Mouse (Mus musculus) hindbrain, embryonic 13.5 days (tissue): Measurements from ENCODE around the gene Selenov. TPM values are rescaled to one million over a fixed set of nuclear protein-coding genes. Genes with fewer than 3 reads are reported as not detected.

Source experiments
- ATAC-seq: fragments of 200-750 bp; cut with Nextera tagmentation; 2 replicates; pipeline ENCODE4 v1.8.0; 2017; ENCODE audit warnings: moderate TSS enrichment; ENCODE audit not compliant: low FRiP score
- H3K27ac ChIP-seq: fragments of 300-500 bp; sonication (generic); 2 replicates; pipeline ENCODE4 v1.5.1; 2015; ENCODE audit warnings: inconsistent platforms, mild to moderate bottlenecking, moderate library complexity
- H3K27me3 ChIP-seq: fragments of 300-500 bp; sonication (generic); 2 replicates; pipeline ENCODE4 v1.6.1; 2015; ENCODE audit warnings: mild to moderate bottlenecking, inconsistent platforms
- H3K36me3 ChIP-seq: fragments of 300-500 bp; sonication (generic); 2 replicates; pipeline ENCODE4 v1.6.1; 2015; ENCODE audit warnings: mild to moderate bottlenecking, inconsistent platforms
- H3K4me1 ChIP-seq: fragments of 300-500 bp; sonication (generic); replicated peaks from 2 replicates; pipeline ENCODE4 v1.6.1; 2015; ENCODE audit warnings: inconsistent platforms
- H3K4me2 ChIP-seq: fragments of 300-500 bp; sonication (generic); 2 replicates; pipeline ENCODE4 v1.6.1; 2015; ENCODE audit warnings: inconsistent platforms, mild to moderate bottlenecking, moderate library complexity
- H3K4me3 ChIP-seq: fragments of 300-500 bp; sonication (generic); 2 replicates; pipeline ENCODE4 v1.5.1; 2015; ENCODE audit warnings: mild to moderate bottlenecking, inconsistent platforms
- H3K9ac ChIP-seq: fragments of 300-500 bp; sonication (generic); 2 replicates; pipeline ENCODE4 v1.6.1; 2015; ENCODE audit warnings: mild to moderate bottlenecking, inconsistent platforms
- H3K9me3 ChIP-seq: fragments of 300-500 bp; sonication (generic); 2 replicates; pipeline ENCODE4 v1.6.1; 2016; ENCODE audit warnings: inconsistent platforms
- WGBS: fragments of 180-500 bp; shearing (Covaris S2); methylation state at CpG from one replicate; pipeline ENCODE4 v1.1.7; 2015; 5-methylcytosine and 5-hydroxymethylcytosine counted together
- polyA plus RNA-seq: library from polyadenylated mRNA; unstranded; fragments of >200 nt; fragmentation: Nextera tagmentation; extraction: Ambion mirVana; gene quantifications from 2 replicates; pipeline ENCODE4 v1.2.1, GENCODE M21; 2015

Gene Selenov
- polyA plus RNA-seq, 1 experiment from 2014 or later, result 0.74 TPM

- no peaks in the 10 kb centered on the region for H3K27me3 ChIP-seq
- WGBS, result under 1% methylated on average over 44 of the region's 45 CpGs
- peaks cover 63% of the 10 kb centered on the region for H3K36me3 ChIP-seq
- peak within 1 kb of the TSS; percentile 45 for H3K27ac ChIP-seq
- peak within 1 kb of the TSS; percentile 86 for H3K4me3 ChIP-seq
- peak within 1 kb of the TSS; percentile 93 for H3K9ac ChIP-seq
- peak within 1 kb of the TSS; percentile 89 for H3K4me2 ChIP-seq
- H3K4me1 ChIP-seq, result peaks cover 19% of the 10 kb centered on the region
- no peaks in the 10 kb centered on the region for H3K9me3 ChIP-seq
- ATAC-seq, result peak; percentile 96
Observed at GRCm38 (mm10) chr7:28311926-28312543, 21.0 kb upstream of the Selenov start, which contains the start of gene Timm50. TSS of gene Timm50 (minus strand) at chr7:28312072.

GRCm38 (mm10) chr7:28311151-28311925 lies 20.4 kb upstream of the Selenov start:
- peaks cover 63% of the 10 kb centered on the region for H3K36me3 ChIP-seq
- H3K27me3 ChIP-seq, result no peaks in the 10 kb centered on the region
- H3K4me2 ChIP-seq, result peak overlapping the region; percentile 89
- H3K4me1 ChIP-seq, result peaks cover 19% of the 10 kb centered on the region
- ATAC-seq, result peak; percentile 67
- H3K9ac ChIP-seq, result peak overlapping the region; percentile 93
- H3K4me3 ChIP-seq, result peak overlapping the region; percentile 86
- WGBS, result 7% methylated on average over 35 of the region's 35 CpGs
- H3K9me3 ChIP-seq, result no peaks in the 10 kb centered on the region
- peak overlapping the region; percentile 45 for H3K27ac ChIP-seq

GRCm38 (mm10) chr7:28309737-28310136 lies 18.8 kb upstream of the Selenov start:
- 34% methylated on average over 9 of the region's 9 CpGs for WGBS
- H3K27ac ChIP-seq, result no peak overlapping the region
- H3K4me1 ChIP-seq, result peaks cover 19% of the 10 kb centered on the region
- peak overlapping the region; percentile 30; the same call in 1 of the 2 replicates for H3K9ac ChIP-seq
- peaks cover 63% of the 10 kb centered on the region for H3K36me3 ChIP-seq
- no peak for ATAC-seq
- no peaks in the 10 kb centered on the region for H3K9me3 ChIP-seq
- no peak overlapping the region for H3K4me2 ChIP-seq
- no peak overlapping the region for H3K4me3 ChIP-seq
- H3K27me3 ChIP-seq, result no peaks in the 10 kb centered on the region

DNA sequence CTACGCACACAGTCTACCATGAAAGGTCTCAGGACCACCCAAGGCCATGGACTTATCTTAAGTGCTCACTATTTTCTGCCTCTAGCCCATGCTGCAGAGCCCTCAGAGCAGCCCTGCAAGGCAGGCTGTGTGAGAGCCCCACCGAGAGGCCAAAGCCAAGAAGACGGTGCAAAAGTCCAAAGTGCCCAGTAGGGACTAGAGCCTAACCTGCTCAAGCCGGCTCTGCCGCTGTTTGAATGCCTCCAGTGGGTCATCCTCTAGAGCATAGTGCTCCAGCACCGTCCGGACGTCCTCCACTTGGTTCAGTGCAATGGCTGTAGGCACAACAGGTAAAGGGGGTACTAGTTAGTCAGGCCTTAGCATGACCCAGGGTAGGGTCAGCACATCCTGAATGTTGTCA lies 15.2 kb upstream of the Selenov start:
- H3K4me2 ChIP-seq, result no peak overlapping the region
- no peak for ATAC-seq
- H3K27me3 ChIP-seq, result no peaks in the 10 kb centered on the region
- H3K4me3 ChIP-seq, result no peak overlapping the region
- 92% methylated on average over 8 of the region's 8 CpGs for WGBS
- H3K36me3 ChIP-seq, result peaks cover 56% of the 10 kb centered on the region
- H3K27ac ChIP-seq, result no peak overlapping the region
- no peak overlapping the region for H3K9ac ChIP-seq
- no peaks in the 10 kb centered on the region for H3K9me3 ChIP-seq
- H3K4me1 ChIP-seq, result peaks cover 33% of the 10 kb centered on the region

- WGBS, result 86% methylated on average over 10 of the region's 10 CpGs
Observed at GRCm38 (mm10) chr7:28305641-28306040, 14.7 kb upstream of the Selenov start.

DNA sequence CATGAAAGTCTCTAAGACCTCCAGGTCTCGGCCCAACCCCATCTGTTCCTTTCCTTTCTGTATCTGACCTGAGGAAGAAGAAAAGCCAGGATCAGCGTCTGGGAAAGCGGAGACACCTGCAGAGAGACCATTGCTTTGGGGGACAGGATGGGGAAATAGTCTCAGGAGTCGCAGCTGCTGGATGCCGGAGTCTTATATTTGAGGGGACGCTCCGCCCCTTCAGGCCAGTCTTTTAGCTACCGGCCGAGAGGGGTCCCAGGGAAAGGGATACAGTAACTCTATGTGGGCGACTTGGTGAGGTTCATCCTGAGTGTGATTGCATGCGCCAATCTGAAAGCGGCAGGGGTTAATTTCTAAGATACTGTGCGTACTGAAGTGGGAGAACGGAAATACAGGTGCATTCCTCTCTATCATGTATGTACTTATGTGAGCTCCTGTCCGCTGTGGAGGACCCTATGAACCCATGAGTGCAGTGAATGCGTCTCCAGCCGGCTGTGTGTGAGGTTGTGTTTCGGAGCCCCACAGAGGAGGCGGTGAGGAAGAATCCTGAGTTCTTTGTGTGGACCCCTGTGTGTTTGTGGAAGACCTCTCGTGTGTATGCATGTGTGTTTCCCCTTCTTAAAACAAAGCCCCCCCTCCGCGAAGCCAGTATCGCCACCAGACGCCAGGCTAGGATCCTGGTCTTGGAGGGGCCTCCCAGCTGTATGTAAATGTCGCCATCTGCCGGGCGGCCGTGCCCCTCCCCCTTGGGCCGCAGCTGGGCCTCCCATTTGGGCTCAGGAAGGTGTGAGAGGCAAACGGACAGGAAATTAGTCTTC lies 10.8 kb upstream of the Selenov start, which contains the start of gene Dll3:
Gene Dll3 (minus strand): TSS at position 623 of the 818 bp plus-strand sequence.
- H3K4me3 ChIP-seq, result peak within 1 kb of the TSS; percentile 51
- peaks cover 39% of the 10 kb centered on the region for H3K4me1 ChIP-seq
- peaks cover 22% of the 10 kb centered on the region for H3K36me3 ChIP-seq
- peak within 1 kb of the TSS; percentile 78 for H3K9ac ChIP-seq
- H3K4me2 ChIP-seq, result peak within 1 kb of the TSS; percentile 67
- peak within 1 kb of the TSS; percentile 86 for H3K27ac ChIP-seq
- WGBS, result under 1% methylated on average over 30 of the region's 30 CpGs
- no peaks in the 10 kb centered on the region for H3K9me3 ChIP-seq
- peak; percentile 67 for ATAC-seq
- H3K27me3 ChIP-seq, result peaks cover 24% of the 10 kb centered on the region

More at GRCm38 (mm10) chr7:28305641-28306040, 14.7 kb upstream of the Selenov start:
- Histone ChIP-seq H3K4me3 (no peak overlapping the region), H3K4me2 (no peak overlapping the region), H3K9me3 (no peaks in the 10 kb centered on the region), H3K4me1 (peaks cover 31% of the 10 kb centered on the region), H3K27ac (no peak overlapping the region), H3K36me3 (peaks cover 56% of the 10 kb centered on the region), H3K9ac (no peak overlapping the region), H3K27me3 (no peaks in the 10 kb centered on the region)
- no peak for ATAC-seq

GRCm38 (mm10) chr7:28298837-28299625 lies 8.0 kb upstream of the Selenov start:
- H3K9me3 ChIP-seq, result no peaks in the 10 kb centered on the region
- no peaks in the 10 kb centered on the region for H3K36me3 ChIP-seq
- H3K4me1 ChIP-seq, result peaks cover 51% of the 10 kb centered on the region
- H3K27ac ChIP-seq, result 0 out of 2 replicates have a peak overlapping the region, but pooled peaks have one; percentile 20
- H3K4me3 ChIP-seq, result peak overlapping the region; percentile 51
- peak overlapping the region; percentile 67 for H3K4me2 ChIP-seq
- ATAC-seq, result no peak
- H3K9ac ChIP-seq, result peak overlapping the region; percentile 46; the same call in 1 of the 2 replicates
- WGBS, result 10% methylated on average over 43 of the region's 43 CpGs
- peaks cover 41% of the 10 kb centered on the region for H3K27me3 ChIP-seq

GRCm38 (mm10) chr7:28294481-28294880 lies 3.5 kb upstream of the Selenov start:
- WGBS, result under 1% methylated on average over 63 of the region's 63 CpGs
- H3K4me2 ChIP-seq, result peak overlapping the region; percentile 76
- H3K4me3 ChIP-seq, result peak overlapping the region; percentile 56
- no peaks in the 10 kb centered on the region for H3K36me3 ChIP-seq
- peaks cover 44% of the 10 kb centered on the region for H3K4me1 ChIP-seq
- peak overlapping the region; percentile 73 for H3K9ac ChIP-seq
- peak; percentile 67 for ATAC-seq
- no peak overlapping the region for H3K27ac ChIP-seq
- no peaks in the 10 kb centered on the region for H3K9me3 ChIP-seq
- H3K27me3 ChIP-seq, result peaks cover 76% of the 10 kb centered on the region

DNA sequence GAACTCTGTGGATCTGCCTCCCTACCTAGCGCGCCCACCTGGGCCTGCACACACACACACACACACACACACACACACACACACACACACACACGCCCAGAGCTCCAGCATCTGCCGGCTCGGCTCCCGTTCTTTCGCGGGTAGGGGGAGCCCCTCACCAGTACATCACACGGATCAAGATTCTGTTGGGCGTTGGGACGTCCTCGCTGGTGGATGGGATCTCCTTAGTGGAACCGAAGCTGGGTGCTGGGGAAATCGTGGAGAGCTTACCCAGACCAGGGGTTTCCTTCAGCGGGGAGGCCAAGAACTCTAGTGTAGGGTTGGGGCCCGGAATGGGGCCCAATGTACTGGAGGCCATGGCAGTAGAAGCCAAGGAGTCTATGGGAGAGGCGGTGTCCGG lies 821 bp downstream of the Selenov start:
- peak overlapping the region; percentile 53 for H3K4me2 ChIP-seq
- no peak overlapping the region for H3K27ac ChIP-seq
- ATAC-seq, result no peak
- peaks cover 38% of the 10 kb centered on the region for H3K4me1 ChIP-seq
- 1% methylated on average over 16 of the region's 18 CpGs for WGBS
- peak overlapping the region; percentile 51; the same call in 1 of the 2 replicates for H3K9ac ChIP-seq
- H3K4me3 ChIP-seq, result peak overlapping the region; percentile 30
- H3K27me3 ChIP-seq, result peaks cover 72% of the 10 kb centered on the region
- H3K36me3 ChIP-seq, result no peaks in the 10 kb centered on the region
- no peaks in the 10 kb centered on the region for H3K9me3 ChIP-seq

- Histone ChIP-seq H3K4me2 (no peak overlapping the region), H3K9me3 (no peaks in the 10 kb centered on the region), H3K27me3 (no peaks in the 10 kb centered on the region), H3K4me3 (no peak overlapping the region), H3K36me3 (0 out of 2 replicates have a peak, but pooled peaks cover 7% of the 10 kb centered on the region), H3K9ac (no peak overlapping the region), H3K27ac (no peak overlapping the region), H3K4me1 (peaks cover 21% of the 10 kb centered on the region)
- ATAC-seq, result no peak
- 85% methylated on average over 7 of the region's 7 CpGs for WGBS
Observed at GRCm38 (mm10) chr7:28280630-28281029, 10.4 kb downstream of the Selenov start.

GRCm38 (mm10) chr7:28278279-28278652 lies 12.7 kb downstream of the Selenov start:
- WGBS, result 85% methylated on average over 7 of the region's 7 CpGs
- no peak for ATAC-seq
- Histone ChIP-seq H3K9ac (peak overlapping the region; percentile 91), H3K9me3 (no peaks in the 10 kb centered on the region), H3K4me2 (peak overlapping the region; percentile 86), H3K27ac (peak overlapping the region; percentile 91), H3K36me3 (peaks cover 15% of the 10 kb centered on the region), H3K27me3 (no peaks in the 10 kb centered on the region), H3K4me3 (peak overlapping the region; percentile 69), H3K4me1 (peaks cover 21% of the 10 kb centered on the region)
